Mouse (Mus musculus) heart, embryonic 15.5 days (tissue): ENCODE measurements around the gene Sgpp2. TPM values are rescaled to one million over a fixed set of nuclear protein-coding genes. Genes with fewer than 3 reads are reported as not detected.

Experiments used
- ATAC-seq: fragments of 200-750 bp; cut with Nextera tagmentation; replicated peaks from 2 replicates; pipeline ENCODE4 v1.8.0; 2017; ENCODE audit warnings: low read depth, moderate TSS enrichment; ENCODE audit not compliant: insufficient number of reproducible peaks, insufficient read depth, low FRiP score
- H3K27ac ChIP-seq: fragments of 300-500 bp; sonication (generic); 2 replicates; pipeline ENCODE4 v1.5.1; 2015; ENCODE audit warnings: mild to moderate bottlenecking, inconsistent platforms
- H3K27me3 ChIP-seq: fragments of 300-500 bp; sonication (generic); 2 replicates; pipeline ENCODE4 v1.6.1; 2015; ENCODE audit warnings: inconsistent platforms
- H3K36me3 ChIP-seq: fragments of 300-500 bp; sonication (generic); 2 replicates; pipeline ENCODE4 v1.6.1; 2015; ENCODE audit warnings: mild to moderate bottlenecking, inconsistent platforms
- H3K4me1 ChIP-seq: fragments of 300-500 bp; sonication (generic); replicated peaks from 2 replicates; pipeline ENCODE4 v1.6.1; 2015; ENCODE audit warnings: inconsistent platforms
- H3K4me2 ChIP-seq: fragments of 300-500 bp; sonication (generic); 2 replicates; pipeline ENCODE4 v1.6.1; 2015; ENCODE audit warnings: inconsistent platforms, mild to moderate bottlenecking, moderate library complexity
- H3K4me3 ChIP-seq: fragments of 300-500 bp; sonication (generic); 2 replicates; pipeline ENCODE4 v1.5.1; 2015; ENCODE audit warnings: mild to moderate bottlenecking, inconsistent platforms
- H3K9ac ChIP-seq: fragments of 300-500 bp; sonication (generic); 2 replicates; pipeline ENCODE4 v1.6.1; 2015; ENCODE audit warnings: mild to moderate bottlenecking, inconsistent platforms
- H3K9me3 ChIP-seq: fragments of 300-500 bp; sonication (generic); replicated peaks from 2 replicates; pipeline ENCODE4 v1.6.1; 2016; ENCODE audit warnings: inconsistent platforms
- WGBS: fragments of 180-500 bp; shearing (Covaris S2); methylation state at CpG from one replicate; pipeline ENCODE4 v1.1.7; 2015; ENCODE audit warnings: mixed read lengths; 5-methylcytosine and 5-hydroxymethylcytosine counted together
- polyA plus RNA-seq: library from polyadenylated mRNA; unstranded; fragments of >200 nt; fragmentation: Nextera tagmentation; extraction: Ambion mirVana; gene quantifications from 2 replicates; pipeline ENCODE4 v1.2.1, GENCODE M21; 2015

Sgpp2 gene
- polyA plus RNA-seq, 1 experiment from 2014 or later = 0.25 TPM

DNA sequence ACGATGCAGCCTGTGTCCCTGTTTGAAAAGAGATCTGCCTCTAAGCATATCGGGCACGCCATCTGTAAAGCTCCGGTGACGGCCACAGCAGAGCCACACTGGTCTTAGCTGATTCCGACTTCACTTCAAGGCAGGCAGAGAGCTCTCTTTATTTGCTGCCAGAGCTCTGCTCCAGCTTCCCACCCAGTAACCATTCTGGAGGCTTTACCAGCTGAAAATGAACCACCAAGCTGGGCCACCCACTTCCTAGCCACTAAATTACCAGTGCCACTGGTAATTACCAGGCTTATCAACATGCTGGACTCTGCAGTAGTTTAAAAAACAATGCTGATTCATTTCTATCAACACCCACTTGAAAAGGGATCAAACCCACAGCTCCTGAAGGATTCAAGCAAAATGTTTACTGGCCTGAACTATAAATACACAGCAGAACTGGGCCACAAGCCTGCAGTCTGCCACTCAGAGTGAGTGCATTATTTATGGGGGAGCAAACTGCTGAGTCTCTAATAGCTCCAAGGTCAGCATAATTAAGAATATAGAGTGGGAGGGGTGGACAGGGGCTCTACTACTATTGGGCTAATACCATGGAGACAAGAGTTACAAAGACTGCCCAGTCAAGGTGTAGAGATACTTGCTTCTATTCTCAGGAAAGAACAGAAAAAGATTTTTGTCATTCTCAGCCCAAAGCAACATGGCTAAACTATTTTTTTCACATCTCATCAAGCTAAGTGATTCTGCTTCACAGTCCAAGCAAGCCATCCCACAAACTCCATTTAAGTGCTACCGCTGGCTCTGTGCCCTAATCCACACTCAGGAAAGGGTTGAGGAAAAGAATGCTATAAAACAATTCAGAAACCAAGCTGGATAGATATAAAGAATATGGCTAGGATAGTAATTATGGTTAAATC is 115.9 kb downstream of the Sgpp2 start:
- no peaks in the 10 kb centered on the region for H3K9me3 ChIP-seq
- H3K9ac ChIP-seq = no peak overlapping the region
- no peaks in the 10 kb centered on the region for H3K27me3 ChIP-seq
- peak overlapping the region; percentile 23; the same call in 1 of the 2 replicates for H3K4me2 ChIP-seq
- peaks cover 42% of the 10 kb centered on the region for H3K4me1 ChIP-seq
- 57% methylated on average over 7 of the region's 7 CpGs for WGBS
- no peak overlapping the region for H3K4me3 ChIP-seq
- no peaks in the 10 kb centered on the region for H3K36me3 ChIP-seq
- peak; percentile 82 for ATAC-seq
- peak overlapping the region; percentile 79 for H3K27ac ChIP-seq

DNA sequence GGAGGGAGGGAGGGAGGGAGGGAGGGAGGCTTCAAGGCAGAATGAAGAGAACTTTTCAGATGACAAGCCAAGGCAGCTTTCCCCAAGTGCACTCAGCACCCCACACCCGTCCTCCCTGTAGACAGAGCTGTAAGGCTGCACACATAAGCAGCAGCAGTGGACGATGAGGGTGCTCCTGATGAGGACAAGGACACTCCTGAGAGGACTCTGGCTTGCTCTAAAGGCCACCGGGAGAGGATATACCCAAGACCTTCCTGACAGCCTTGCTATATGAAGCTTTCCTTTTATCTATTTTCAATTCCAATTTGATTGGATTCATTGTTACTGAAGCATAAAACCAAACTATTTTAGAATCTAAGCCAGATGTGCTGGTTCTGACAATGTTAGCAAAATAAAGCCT is 116.7 kb downstream of the Sgpp2 start:
- WGBS = 27% methylated on average over 3 of the region's 3 CpGs
- peaks cover 42% of the 10 kb centered on the region for H3K4me1 ChIP-seq
- no peak overlapping the region for H3K4me2 ChIP-seq
- no peaks in the 10 kb centered on the region for H3K9me3 ChIP-seq
- no peaks in the 10 kb centered on the region for H3K36me3 ChIP-seq
- no peak overlapping the region for H3K9ac ChIP-seq
- H3K27ac ChIP-seq = peak overlapping the region; percentile 79
- no peak overlapping the region for H3K4me3 ChIP-seq
- H3K27me3 ChIP-seq = no peaks in the 10 kb centered on the region
- no peak for ATAC-seq

DNA sequence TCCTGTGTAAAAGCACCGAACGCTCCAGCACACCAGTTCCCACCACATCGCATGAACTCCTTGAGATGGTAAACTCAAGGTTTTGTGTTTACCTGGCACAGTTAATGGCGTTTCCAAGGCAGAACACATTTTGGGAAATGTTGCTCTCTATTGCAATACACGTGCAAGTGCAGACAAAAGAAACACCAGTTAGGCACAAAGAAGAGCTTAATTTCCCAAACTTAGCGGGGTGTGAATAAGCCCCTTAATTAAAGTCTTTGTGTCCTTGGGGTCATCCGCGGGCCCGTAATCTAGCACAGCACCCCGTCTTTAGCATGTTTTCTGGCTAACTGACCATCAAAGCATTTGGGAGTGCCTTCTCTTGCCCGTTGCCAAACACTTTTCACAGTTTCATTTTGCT is 118.7 kb downstream of the Sgpp2 start:
- ATAC-seq = no peak
- no peak overlapping the region for H3K4me3 ChIP-seq
- WGBS = 77% methylated on average over 11 of the region's 11 CpGs
- H3K27me3 ChIP-seq = no peaks in the 10 kb centered on the region
- no peaks in the 10 kb centered on the region for H3K36me3 ChIP-seq
- H3K9me3 ChIP-seq = no peaks in the 10 kb centered on the region
- H3K9ac ChIP-seq = no peak overlapping the region
- peaks cover 39% of the 10 kb centered on the region for H3K4me1 ChIP-seq
- H3K27ac ChIP-seq = no peak overlapping the region
- H3K4me2 ChIP-seq = no peak overlapping the region

DNA sequence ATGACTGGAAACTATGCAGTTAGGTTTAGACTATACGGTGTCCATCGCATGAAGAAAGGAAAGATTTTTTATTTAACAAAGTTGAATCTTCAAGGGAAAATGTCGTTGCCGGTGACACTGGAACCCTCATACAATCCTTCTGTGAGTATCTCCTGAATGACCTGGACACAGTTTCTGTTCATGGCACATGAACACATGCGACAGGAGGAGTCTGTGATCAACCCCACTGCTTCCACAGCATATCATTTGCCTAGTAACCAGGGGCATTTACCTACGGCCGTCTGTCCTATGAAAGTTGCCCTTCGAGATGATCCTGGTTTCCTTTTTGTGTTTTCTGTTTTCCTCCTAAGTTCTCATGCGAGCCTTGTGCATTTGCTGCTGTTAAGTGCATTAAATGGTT is 123.3 kb downstream of the Sgpp2 start:
- no peaks in the 10 kb centered on the region for H3K9me3 ChIP-seq
- no peaks in the 10 kb centered on the region for H3K27me3 ChIP-seq
- no peaks in the 10 kb centered on the region for H3K36me3 ChIP-seq
- no peak overlapping the region for H3K27ac ChIP-seq
- WGBS = 93% methylated on average over 9 of the region's 9 CpGs
- H3K4me3 ChIP-seq = no peak overlapping the region
- no peak overlapping the region for H3K9ac ChIP-seq
- H3K4me2 ChIP-seq = no peak overlapping the region
- no peak for ATAC-seq
- H3K4me1 ChIP-seq = peaks cover 16% of the 10 kb centered on the region

DNA sequence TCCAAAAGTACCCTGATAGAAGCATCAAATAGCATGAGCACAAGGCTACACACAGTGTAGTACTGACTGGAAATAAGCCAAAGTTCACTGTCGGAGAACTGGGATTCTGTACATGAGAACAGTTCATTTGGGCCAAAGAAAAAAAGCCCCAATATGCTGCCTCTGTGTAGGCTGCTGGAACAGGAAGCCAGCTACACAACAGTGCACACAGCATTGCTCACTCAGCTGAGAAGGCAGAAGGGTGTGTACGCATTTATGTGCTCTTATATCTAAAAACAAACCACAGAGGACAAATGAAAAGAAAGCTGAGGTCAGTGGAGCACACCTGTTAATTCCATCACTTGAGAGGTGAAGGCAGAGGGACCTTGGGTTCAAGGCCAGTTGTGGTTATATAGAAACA is 125.8 kb downstream of the Sgpp2 start:
- no peak overlapping the region for H3K4me3 ChIP-seq
- H3K9me3 ChIP-seq = no peaks in the 10 kb centered on the region
- no peak overlapping the region for H3K9ac ChIP-seq
- no peak overlapping the region for H3K4me2 ChIP-seq
- ATAC-seq = no peak
- peaks cover 8% of the 10 kb centered on the region for H3K4me1 ChIP-seq
- H3K36me3 ChIP-seq = 0 out of 2 replicates have a peak, but pooled peaks cover 6% of the 10 kb centered on the region
- WGBS = 54% methylated on average over 2 of the region's 2 CpGs
- no peak overlapping the region for H3K27ac ChIP-seq
- no peaks in the 10 kb centered on the region for H3K27me3 ChIP-seq

DNA sequence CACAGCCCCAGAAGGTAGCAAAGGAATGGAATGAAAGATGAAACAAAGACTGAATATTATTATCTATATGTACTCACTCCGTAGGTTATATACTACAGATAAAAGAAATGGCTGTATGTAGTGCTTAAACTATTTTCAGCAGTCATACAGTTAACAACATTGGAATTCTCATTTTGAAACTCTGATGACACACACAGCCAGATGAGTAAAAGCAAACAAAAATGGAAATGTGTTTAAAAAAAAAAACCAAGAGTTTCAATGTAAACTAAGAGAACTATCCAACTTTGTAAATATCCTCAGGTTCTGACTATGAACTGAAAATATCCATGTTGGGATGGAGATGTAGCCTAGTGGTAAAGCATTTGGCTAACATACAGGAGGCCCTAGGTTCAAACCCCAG is 126.3 kb downstream of the Sgpp2 start:
- H3K4me3 ChIP-seq = no peak overlapping the region
- no peak overlapping the region for H3K4me2 ChIP-seq
- H3K36me3 ChIP-seq = 0 out of 2 replicates have a peak, but pooled peaks cover 9% of the 10 kb centered on the region
- H3K9me3 ChIP-seq = no peaks in the 10 kb centered on the region
- H3K27me3 ChIP-seq = no peaks in the 10 kb centered on the region
- H3K27ac ChIP-seq = no peak overlapping the region
- peaks cover 8% of the 10 kb centered on the region for H3K4me1 ChIP-seq
- H3K9ac ChIP-seq = no peak overlapping the region
- WGBS = 91% methylated on average over 1 of the region's 1 CpGs
- ATAC-seq = no peak

DNA sequence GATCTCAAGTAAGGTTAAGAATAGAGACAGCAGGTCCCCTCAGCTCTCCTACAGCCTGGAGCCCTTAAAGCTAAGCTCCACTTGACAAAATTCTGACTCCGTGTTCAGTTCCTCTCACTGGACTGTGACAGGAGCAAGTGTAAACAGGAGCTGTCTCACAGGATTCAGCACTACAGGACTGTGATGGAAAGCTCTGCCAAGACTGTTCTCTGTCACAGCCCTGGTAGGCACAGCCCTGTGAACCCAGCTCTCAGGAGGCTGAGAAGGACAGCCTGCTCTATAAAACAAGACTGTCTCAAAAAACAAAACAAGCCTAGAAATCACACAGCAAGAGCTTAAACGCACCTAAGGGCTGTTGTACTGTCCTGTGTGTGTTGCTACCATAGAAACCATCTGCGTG is 127.0 kb downstream of the Sgpp2 start:
- H3K4me2 ChIP-seq = no peak overlapping the region
- no peaks in the 10 kb centered on the region for H3K27me3 ChIP-seq
- peak; percentile 66; the same call in 1 of the 2 replicates for ATAC-seq
- H3K9me3 ChIP-seq = no peaks in the 10 kb centered on the region
- peak overlapping the region; percentile 10 for H3K27ac ChIP-seq
- H3K36me3 ChIP-seq = 0 out of 2 replicates have a peak, but pooled peaks cover 14% of the 10 kb centered on the region
- no peak overlapping the region for H3K9ac ChIP-seq
- 51% methylated on average over 3 of the region's 3 CpGs for WGBS
- peaks cover 8% of the 10 kb centered on the region for H3K4me1 ChIP-seq
- no peak overlapping the region for H3K4me3 ChIP-seq

DNA sequence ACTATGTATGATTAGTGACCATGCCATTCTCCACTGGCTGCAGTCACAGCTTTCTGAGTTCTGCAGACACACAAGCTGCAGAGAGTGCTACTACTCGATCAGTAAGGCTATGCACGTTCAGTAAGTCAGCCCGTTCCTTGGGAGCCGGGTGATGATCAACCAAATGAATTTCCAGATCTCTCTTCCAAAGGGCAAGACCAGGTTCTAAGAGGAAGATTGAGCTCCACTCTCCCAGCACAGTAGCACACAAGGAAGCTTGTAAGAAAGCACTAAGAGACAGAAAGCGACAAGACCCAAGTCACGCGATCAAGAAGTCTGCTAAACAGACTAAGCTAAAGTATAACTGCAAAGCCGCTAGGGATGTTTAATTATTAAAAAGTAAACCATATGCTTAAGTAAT is 130.6 kb downstream of the Sgpp2 start:
- Histone ChIP-seq H3K27ac (no peak overlapping the region), H3K4me1 (peaks cover 8% of the 10 kb centered on the region), H3K9ac (no peak overlapping the region), H3K9me3 (no peaks in the 10 kb centered on the region), H3K4me2 (no peak overlapping the region), H3K36me3 (peaks cover 25% of the 10 kb centered on the region; the same call in 1 of the 2 replicates), H3K4me3 (no peak overlapping the region), H3K27me3 (no peaks in the 10 kb centered on the region)
- WGBS = 92% methylated on average over 8 of the region's 8 CpGs
- ATAC-seq = no peak

DNA sequence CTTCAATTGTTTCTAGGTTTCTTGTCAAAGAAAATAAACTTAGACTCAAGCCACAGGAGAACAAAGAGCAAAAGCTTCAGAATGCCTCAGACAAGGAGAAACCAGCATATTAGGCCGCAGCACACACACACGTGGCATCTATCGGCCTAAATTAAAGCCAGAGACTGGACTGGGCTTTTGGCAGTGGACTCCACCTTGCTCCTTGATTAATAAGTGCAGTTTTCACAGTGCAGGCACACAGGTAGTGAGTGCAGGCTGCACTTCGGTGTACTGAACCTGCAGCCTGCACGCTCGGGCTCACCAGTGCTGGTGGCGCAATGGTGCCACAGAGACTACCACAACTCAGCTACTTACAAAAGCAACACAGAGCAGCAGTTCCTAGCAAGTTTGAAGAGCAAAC is 132.9 kb downstream of the Sgpp2 start:
- H3K4me3 ChIP-seq = no peak overlapping the region
- no peaks in the 10 kb centered on the region for H3K27me3 ChIP-seq
- H3K9me3 ChIP-seq = no peaks in the 10 kb centered on the region
- no peak overlapping the region for H3K27ac ChIP-seq
- H3K9ac ChIP-seq = no peak overlapping the region
- peaks cover 25% of the 10 kb centered on the region; the same call in 1 of the 2 replicates for H3K36me3 ChIP-seq
- whole genome bisulfite sequencing = 90% methylated on average over 7 of the region's 7 CpGs
- no peaks in the 10 kb centered on the region for H3K4me1 ChIP-seq
- no peak for ATAC-seq
- no peak overlapping the region for H3K4me2 ChIP-seq

DNA sequence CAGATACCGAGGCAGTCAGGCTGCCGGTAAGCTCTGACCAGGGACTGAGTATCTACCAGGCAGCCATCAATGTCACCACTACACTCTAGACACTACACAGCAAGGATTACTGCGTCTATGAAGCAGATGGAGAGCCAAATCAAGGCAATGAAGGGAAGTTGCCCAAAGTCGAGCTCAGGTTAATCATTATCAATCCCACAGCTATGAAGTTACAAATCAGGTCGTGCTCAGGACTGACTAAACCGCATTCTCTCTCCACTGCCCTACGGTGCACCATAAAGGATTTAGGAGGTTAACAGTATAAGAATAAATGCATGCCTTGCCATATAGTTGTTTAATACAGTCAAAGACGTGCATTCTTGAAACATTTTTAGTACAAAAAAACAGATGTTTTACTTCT is 136.1 kb downstream of the Sgpp2 start:
- 74% methylated on average over 8 of the region's 8 CpGs for WGBS
- no peak overlapping the region for H3K27ac ChIP-seq
- H3K9me3 ChIP-seq = no peaks in the 10 kb centered on the region
- ATAC-seq = no peak
- no peak overlapping the region for H3K4me3 ChIP-seq
- H3K27me3 ChIP-seq = no peaks in the 10 kb centered on the region
- peaks cover 36% of the 10 kb centered on the region for H3K36me3 ChIP-seq
- H3K9ac ChIP-seq = no peak overlapping the region
- no peak overlapping the region for H3K4me2 ChIP-seq
- H3K4me1 ChIP-seq = no peaks in the 10 kb centered on the region

DNA sequence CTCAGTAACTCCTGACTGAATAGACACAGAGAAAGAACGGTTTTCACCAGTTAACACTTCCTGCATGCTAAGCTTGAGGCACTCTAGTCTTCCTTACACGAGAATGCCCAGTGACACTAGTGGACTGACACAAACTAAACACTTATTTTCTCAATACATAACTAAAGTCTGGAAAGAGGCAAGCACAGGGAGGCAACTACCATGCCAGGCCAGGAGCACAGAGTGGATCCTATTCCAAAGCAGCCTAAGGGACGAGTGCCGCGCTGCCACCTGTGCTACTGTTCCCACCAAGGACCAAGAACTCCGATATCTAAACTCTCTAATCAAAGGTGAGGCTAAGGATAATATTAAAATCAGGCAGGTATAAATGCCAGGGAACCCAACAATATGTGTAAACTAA is 136.6 kb downstream of the Sgpp2 start:
- WGBS = 95% methylated on average over 6 of the region's 6 CpGs
- Histone ChIP-seq H3K9me3 (no peaks in the 10 kb centered on the region), H3K27me3 (no peaks in the 10 kb centered on the region), H3K36me3 (peaks cover 37% of the 10 kb centered on the region), H3K4me3 (no peak overlapping the region), H3K27ac (no peak overlapping the region), H3K4me1 (no peaks in the 10 kb centered on the region), H3K4me2 (no peak overlapping the region), H3K9ac (no peak overlapping the region)
- no peak for ATAC-seq

DNA sequence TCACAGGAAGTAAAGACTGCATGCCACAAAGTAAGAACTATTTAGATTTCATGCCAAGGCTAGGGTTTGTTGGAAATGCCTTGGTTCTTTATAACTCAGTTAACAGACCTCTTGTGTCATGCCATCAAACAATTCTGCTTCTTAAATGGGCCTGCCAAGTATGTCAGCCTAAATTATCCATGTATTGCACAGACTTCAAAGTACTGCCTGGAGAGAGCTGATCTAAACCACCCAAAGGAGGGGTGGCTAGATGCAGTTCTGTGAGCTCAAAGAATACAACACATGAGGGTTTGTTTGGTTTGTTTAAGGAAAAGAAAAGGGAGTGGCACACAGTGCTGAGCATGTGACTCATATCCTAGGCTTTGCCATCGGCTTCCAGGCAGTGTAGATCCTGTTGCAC is 137.9 kb downstream of the Sgpp2 start:
- Histone ChIP-seq H3K27ac (no peak overlapping the region), H3K27me3 (no peaks in the 10 kb centered on the region), H3K4me2 (no peak overlapping the region), H3K4me1 (no peaks in the 10 kb centered on the region), H3K4me3 (no peak overlapping the region), H3K9ac (no peak overlapping the region), H3K36me3 (peaks cover 37% of the 10 kb centered on the region), H3K9me3 (no peaks in the 10 kb centered on the region)
- 59% methylated on average over 1 of the region's 1 CpGs for WGBS
- ATAC-seq = no peak
